Mouse (Mus musculus): ENCODE results near the gene Mthfr.
"Not testable (repeated sequence)": the region's sequence is repeated elsewhere in the genome, so short reads cannot be mapped to it uniquely, and the experiment has no call there.

Gene Mthfr

GRCm38 (mm10) chr4:148040029-148040830 lies 1.4 kb downstream of the Mthfr start:
- DNase-seq (ENCODE audit: low read depth, low spot score) = no peak

DNA sequence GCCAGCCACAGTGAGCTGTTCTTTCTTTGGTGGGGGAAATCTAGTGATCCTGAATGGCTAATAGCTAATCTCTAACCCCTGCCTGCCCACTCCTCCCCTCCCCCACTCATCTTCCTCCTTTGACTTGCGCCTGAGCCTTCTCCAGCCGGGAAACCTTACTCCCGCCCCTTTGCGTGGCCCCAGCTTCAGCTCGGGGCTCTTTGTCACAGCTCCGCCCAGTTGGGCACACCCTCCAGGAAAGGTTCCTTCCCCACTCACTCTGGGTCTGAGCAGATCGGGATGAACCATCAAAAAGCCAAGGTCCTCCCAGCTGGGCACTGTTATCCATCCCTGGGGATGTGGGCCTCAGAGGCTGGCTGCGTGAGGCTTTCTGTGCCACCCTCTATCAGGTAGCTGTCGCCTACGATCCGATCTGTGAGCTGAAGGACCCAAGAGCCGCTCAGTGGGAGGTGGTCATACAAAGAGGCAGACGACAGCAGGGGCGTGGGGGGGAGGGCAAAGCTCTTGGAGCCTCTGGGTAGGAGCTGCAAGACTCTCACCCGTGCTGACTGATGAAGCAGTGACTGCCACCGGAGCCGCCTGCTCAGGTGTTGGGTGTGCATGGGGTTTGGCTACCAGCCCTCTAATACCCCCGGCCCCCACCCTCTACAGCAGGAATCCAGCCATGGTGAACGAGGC lies 2.2 kb downstream of the Mthfr start:
- DNase-seq (ENCODE audit: low read depth, low spot score) = peak; percentile 58

DNA sequence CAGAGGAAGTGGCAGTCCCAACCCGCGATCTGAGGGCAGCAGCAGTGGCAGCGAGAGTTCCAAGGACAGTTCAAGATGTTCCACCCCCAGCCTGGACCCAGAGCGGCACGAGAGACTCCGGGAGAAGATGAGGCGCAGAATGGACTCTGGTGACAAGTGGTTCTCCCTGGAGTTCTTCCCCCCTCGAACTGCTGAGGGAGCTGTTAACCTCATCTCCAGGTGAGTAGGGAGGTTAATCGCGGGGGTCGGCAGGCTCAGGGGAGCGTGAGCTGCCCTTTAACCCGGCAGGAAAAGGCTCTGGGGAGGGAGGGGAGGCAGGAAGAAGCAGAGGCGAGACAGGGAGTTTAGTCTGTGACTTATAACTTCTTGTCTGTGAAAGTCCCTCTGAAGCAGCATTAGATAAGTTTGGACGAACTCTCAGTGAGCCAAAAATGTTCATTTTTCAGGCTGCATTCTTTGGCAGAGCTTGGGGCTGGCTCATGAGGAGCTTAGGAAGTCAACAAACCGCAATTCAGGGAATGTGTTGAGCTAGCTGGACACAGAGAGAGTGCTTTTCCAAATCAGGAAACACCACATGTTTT lies 2.8 kb downstream of the Mthfr start:
- DNase-seq (ENCODE audit: low read depth, low spot score) = no peak

DNA sequence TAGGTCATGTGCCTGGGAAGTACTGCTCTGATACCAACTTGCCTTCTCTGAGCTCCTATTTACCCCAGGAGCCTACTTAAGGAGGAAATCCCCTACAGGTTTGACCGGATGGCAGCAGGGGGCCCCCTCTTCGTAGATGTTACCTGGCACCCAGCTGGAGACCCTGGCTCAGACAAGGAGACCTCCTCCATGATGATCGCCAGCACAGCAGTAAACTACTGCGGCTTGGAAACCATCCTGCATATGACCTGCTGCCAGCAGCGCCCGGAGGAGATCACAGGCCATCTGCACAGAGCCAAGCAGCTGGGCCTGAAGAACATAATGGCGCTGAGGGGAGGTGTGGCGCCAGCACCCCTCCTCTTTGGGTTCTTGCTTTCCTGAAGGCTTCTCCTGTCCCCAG lies 4.5 kb downstream of the Mthfr start:
- not testable (repeated sequence) for DNase-seq (ENCODE audit: low read depth, low spot score)

DNA sequence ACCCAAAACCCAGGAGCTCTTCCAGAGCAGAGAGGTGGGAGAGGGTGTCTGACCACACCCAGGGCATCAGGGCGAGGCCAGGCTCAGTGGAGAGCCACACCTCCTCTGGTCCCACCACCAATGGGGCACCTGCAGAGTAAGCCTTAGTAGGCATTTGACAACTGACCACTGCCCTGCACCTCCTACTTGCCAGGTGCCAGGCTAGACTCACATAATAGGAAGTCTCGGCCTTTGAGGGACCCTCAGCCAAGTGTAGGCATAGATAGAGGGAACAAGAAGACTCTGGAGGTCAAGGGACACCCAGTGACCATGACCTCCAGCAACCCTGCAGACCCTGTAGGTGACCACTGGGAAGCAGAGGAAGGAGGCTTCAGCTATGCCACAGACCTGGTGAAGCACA lies 5.2 kb downstream of the Mthfr start:
- no peak for DNase-seq (ENCODE audit: low read depth, low spot score)

GRCm38 (mm10) chr4:148046450-148047031 lies 7.7 kb downstream of the Mthfr start:
- no peak for DNase-seq (ENCODE audit: low read depth, low spot score)

DNA sequence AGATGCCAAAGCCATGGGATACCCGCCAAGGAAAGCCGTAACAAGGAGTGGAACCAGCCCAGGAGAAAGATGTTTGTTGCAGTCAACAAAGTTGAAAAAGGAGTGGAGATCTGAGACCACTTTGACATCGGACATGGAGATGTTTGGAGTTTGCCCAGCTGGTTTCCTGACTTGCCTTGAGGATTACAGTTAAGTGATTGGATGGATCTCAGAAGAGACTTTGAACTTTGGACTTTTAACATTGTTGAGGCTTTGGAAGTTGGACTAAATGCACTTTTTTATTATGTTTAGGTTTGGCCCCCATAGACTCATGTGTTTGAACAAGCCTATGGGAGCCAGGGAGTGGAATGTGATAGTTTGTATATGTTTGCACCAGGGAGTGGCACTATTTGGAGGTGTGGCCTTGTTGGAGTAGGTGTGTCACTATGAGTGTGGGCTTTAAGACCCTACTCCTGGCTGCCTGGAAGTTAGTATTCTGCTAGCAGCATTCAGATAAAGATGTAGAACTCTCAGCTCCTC lies 11.6 kb downstream of the Mthfr start:
- not testable (repeated sequence) for DNase-seq (ENCODE audit: low read depth, low spot score)

- no peak for DNase-seq (ENCODE audit: low read depth, low spot score)
Measured at GRCm38 (mm10) chr4:148051046-148051776, 12.3 kb downstream of the Mthfr start.

- no peak for DNase-seq (ENCODE audit: low read depth, low spot score)
Measured at GRCm38 (mm10) chr4:148051886-148052285, 13.0 kb downstream of the Mthfr start.

DNA sequence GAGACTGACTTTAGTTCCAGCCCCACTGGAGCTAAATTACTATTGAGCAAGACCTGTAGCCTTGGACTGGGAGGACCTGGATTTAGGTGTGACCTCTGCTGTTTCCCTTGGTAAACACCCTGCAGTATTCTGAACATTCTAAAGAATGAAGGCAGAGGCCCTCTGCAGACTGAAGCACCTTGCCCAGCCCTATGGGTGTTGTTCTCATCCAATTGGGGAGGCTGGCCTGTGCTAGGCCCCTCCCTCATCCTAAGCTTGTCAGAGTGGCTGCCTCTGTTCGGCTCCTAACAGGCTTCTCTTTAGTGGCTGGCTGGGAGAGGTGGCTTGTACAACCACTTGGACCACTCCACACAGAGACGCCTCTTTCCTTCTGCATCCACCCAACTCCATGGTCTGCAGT lies 14.1 kb downstream of the Mthfr start:
- DNase-seq (ENCODE audit: low read depth, low spot score) = no peak

DNA sequence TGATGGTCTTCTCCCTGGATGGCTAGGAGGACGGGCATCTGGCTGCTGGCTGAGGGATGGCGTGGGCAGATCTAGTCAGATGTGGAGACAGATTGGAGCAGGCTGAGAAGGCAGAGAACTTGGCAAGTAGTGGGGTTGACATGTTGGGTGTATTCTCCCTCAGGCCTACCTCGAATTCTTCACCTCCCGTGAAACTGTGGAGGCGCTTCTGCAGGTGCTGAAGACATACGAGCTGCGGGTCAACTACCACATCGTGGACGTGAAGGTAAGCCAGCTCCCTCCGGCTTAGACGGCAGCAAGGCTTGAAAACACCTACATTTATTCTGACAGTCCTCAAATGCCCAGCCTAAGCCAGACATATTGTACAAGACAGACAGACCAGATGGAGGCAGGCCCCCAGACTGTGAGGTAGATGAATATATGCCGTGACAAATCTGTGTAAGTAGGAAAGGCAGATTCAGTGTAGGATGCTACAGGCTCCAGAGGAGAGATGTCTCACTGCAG lies 14.6 kb downstream of the Mthfr start:
- no peak for DNase-seq (ENCODE audit: low read depth, low spot score)

GRCm38 (mm10) chr4:148054961-148055695 lies 16.3 kb downstream of the Mthfr start:
- no peak for DNase-seq (ENCODE audit: low read depth, low spot score)

GRCm38 (mm10) chr4:148056246-148056645 lies 17.4 kb downstream of the Mthfr start:
- no peak for DNase-seq (ENCODE audit: low read depth, low spot score)

DNA sequence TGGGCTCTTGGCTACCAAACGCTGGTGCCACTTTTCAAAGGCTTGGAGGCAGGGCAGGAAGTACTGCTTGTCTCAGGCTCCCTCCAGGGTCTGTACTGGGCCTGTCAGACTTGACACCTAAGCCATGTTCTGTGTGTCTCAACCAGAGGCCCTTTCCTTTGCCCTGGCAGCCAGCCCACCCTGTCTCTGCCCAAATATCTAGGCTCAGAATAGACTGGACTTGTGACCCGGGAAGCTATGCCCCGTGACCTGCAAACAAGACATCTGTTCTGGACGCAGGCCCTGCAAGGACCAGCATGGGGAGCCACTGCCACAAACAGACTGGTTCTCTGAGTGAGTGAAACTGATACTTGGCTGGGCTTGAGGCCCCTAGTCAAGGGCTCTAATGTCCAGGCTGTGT lies 17.9 kb downstream of the Mthfr start:
- DNase-seq (ENCODE audit: low read depth, low spot score) = no peak

GRCm38 (mm10) chr4:148057661-148058209 lies 18.9 kb downstream of the Mthfr start:
- DNase-seq (ENCODE audit: low read depth, low spot score) = no peak

GRCm38 (mm10) chr4:148058218-148058819 lies 19.4 kb downstream of the Mthfr start:
- DNase-seq (ENCODE audit: low read depth, low spot score) = no peak

GRCm38 (mm10) chr4:148058993-148059392 lies 20.1 kb downstream of the Mthfr start:
- DNase-seq (ENCODE audit: low read depth, low spot score) = no peak

DNA sequence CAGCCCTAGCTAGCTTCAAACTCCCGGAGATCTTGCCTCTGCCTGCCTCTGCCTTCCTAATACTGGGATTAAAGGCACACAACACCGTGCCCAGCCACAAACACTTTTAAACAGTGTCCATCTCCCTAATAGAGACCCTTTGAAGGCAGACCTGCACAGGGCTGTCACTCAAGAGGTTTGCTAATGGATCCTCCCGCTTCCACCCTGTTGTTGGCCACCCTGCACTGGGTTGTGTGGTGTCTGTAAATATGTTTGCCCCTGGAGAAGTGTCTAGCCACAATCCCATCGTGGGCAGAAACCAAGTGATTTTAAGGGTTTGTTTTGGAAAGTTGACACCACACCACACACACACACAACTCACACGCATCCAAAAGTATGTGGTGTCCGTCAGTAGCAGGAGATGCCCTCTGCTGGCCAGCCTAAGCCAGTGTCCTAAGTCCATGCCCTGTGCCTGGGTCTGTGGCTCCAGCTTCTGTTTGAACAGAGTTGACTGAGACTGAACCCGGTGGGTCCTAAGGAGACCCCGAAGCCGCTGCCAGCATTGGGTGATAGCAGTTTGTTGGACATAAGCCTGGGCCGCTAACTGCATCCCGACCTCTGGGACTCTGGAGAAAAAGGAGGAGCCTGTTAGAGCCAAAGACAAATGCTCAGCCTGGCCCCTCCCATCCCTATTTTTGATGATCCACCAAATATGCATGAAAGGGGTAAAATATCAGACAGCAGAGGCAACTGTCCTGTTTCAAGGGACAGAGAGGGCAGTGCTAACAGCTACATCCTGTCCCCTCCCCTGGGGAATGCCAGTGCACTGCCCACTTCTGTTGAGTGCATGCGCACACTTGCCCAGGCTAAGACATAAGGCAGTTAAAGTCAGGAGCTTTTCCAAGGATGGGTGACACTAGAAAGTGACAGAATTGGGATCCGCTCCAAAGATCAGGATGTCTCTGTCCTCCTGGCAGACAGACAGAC lies 21.5 kb downstream of the Mthfr start:
- no peak for DNase-seq (ENCODE audit: low read depth, low spot score)

DNA sequence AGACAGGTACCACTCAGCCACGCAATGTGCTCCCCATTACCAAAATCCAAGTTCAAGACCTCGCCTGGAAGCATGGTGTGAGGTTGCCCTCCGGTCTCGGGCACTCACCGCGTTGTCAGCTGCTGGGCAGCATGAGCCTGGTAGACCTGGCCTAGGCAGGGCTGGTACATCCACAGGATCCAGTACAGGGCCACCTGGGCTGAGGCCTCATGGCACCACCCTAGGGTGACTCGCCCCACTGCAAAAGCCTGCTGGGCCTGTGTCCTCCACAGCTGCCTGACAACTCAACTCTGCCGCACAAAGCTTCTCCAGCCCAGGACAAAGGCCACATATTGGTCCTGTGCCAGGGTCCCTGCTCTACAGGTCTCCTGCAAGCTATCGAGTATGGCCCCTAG lies 22.2 kb downstream of the Mthfr start:
- no peak for DNase-seq (ENCODE audit: low read depth, low spot score)
